ENCODE assay signal across 14 mouse cellular contexts in genomic region chr9:113462888-113463287, GRCm38 (mm10).
A peak's percentile ranks its signal among the peaks of the same experiment; 100 is the strongest.
DNase-seq lines count a peak whose midpoint lies in the region; ATAC-seq and TF ChIP-seq lines count a peak whose summit lies in the region.
"Had no signal": no experiment of that assay in that cellular context is flagged by ENCODE, and none has a peak within 500 bp of the region (broad histone marks: within the 10 kb centered on the region; RNA-seq: fewer than 3 reads in every experiment).

No protein-coding gene starts in this region.

- H3K4me2 ChIP-seq in forebrain, embryonic 11.5 days (ENCODE audit: low read depth, low read length, severe bottlenecking), result 0 out of 2 replicates have a peak overlapping the region, but pooled peaks have one; percentile 15
- H3K4me2 ChIP-seq in limb, embryonic 12.5 days, result no peak overlapping the region
- H3K4me2 ChIP-seq in midbrain, postnatal 0 days (ENCODE audit: low read depth, low read length, poor library complexity, severe bottlenecking), result no peak overlapping the region
- H3K4me2 ChIP-seq in heart, embryonic 12.5 days, result no peak overlapping the region
- no peak overlapping the region for H3K4me2 ChIP-seq in kidney, embryonic 16.5 days (replicated peaks; ENCODE audit: low read depth, low read length)
- H3K4me2 ChIP-seq: liver, embryonic 15.5 days had no signal

- H3K9me3 ChIP-seq in forebrain, embryonic 11.5 days (ENCODE audit: control insufficient read depth, low read length), result no peaks in the 10 kb centered on the region
- no peaks in the 10 kb centered on the region for H3K9me3 ChIP-seq in hindbrain, embryonic 10.5 days
- H3K9me3 ChIP-seq in limb, embryonic 12.5 days, result no peaks in the 10 kb centered on the region
- no peaks in the 10 kb centered on the region for H3K9me3 ChIP-seq in midbrain, postnatal 0 days (ENCODE audit: low read length)
- H3K9me3 ChIP-seq in heart, embryonic 12.5 days (replicated peaks), result no peaks in the 10 kb centered on the region
- H3K9me3 ChIP-seq in kidney, embryonic 16.5 days (ENCODE audit: low read length), result no peaks in the 10 kb centered on the region
- H3K9me3 ChIP-seq: liver, embryonic 15.5 days had no signal

- no peak overlapping the region for H3K4me3 ChIP-seq in forebrain, embryonic 11.5 days (ENCODE audit: low read depth, low read length)
- no peak overlapping the region for H3K4me3 ChIP-seq in hindbrain, embryonic 10.5 days
- H3K4me3 ChIP-seq in limb, embryonic 12.5 days (replicated peaks), result no peak overlapping the region
- no peak overlapping the region for H3K4me3 ChIP-seq in midbrain, postnatal 0 days (ENCODE audit: low read depth, low read length)
- no peak overlapping the region for H3K4me3 ChIP-seq in heart, embryonic 12.5 days
- H3K4me3 ChIP-seq in kidney, embryonic 16.5 days (ENCODE audit: low read length), result no peak overlapping the region
- H3K4me3 ChIP-seq: liver, embryonic 15.5 days had no signal

- peak; percentile 72 for ATAC-seq in forebrain, embryonic 11.5 days (replicated peaks; ENCODE audit: low FRiP score)
- ATAC-seq in limb, embryonic 12.5 days (ENCODE audit: insufficient number of reproducible peaks, insufficient read depth, low FRiP score, low TSS enrichment, low read depth), result no peak
- ATAC-seq in midbrain, postnatal 0 days (ENCODE audit: low FRiP score), result no peak
- ATAC-seq in megakaryocyte, adult 5-6 weeks (ENCODE audit: poor library complexity, severe bottlenecking), result no peak
- no peak for ATAC-seq in heart, embryonic 12.5 days (ENCODE audit: insufficient number of reproducible peaks, low FRiP score)
- ATAC-seq in kidney, embryonic 16.5 days (ENCODE audit: low FRiP score, low TSS enrichment), result no peak

- H3K4me1 ChIP-seq in forebrain, embryonic 11.5 days (replicated peaks; ENCODE audit: control insufficient read depth, insufficient read depth, low read length), result peaks cover 6% of the 10 kb centered on the region; the same call in 1 of the 2 replicates
- H3K4me1 ChIP-seq in hindbrain, embryonic 10.5 days (replicated peaks), result peaks cover 30% of the 10 kb centered on the region
- peaks cover 11% of the 10 kb centered on the region; the same call in 1 of the 2 replicates for H3K4me1 ChIP-seq in limb, embryonic 12.5 days (replicated peaks)
- no peaks in the 10 kb centered on the region for H3K4me1 ChIP-seq in midbrain, postnatal 0 days (ENCODE audit: insufficient read depth, low read length)
- no peaks in the 10 kb centered on the region for H3K4me1 ChIP-seq in heart, embryonic 12.5 days (replicated peaks)
- no peaks in the 10 kb centered on the region for H3K4me1 ChIP-seq in kidney, embryonic 16.5 days (ENCODE audit: insufficient read depth, low read length)
- H3K4me1 ChIP-seq: liver, embryonic 15.5 days had no signal

- no peaks in the 10 kb centered on the region for H3K27me3 ChIP-seq in forebrain, embryonic 11.5 days (ENCODE audit: control insufficient read depth, insufficient read depth, low read length)
- H3K27me3 ChIP-seq in hindbrain, embryonic 10.5 days (ENCODE audit: insufficient read depth, poor library complexity, severe bottlenecking), result no peaks in the 10 kb centered on the region
- no peaks in the 10 kb centered on the region for H3K27me3 ChIP-seq in limb, embryonic 12.5 days
- no peaks in the 10 kb centered on the region for H3K27me3 ChIP-seq in midbrain, postnatal 0 days (ENCODE audit: insufficient read depth, low read length)
- no peaks in the 10 kb centered on the region for H3K27me3 ChIP-seq in heart, embryonic 12.5 days (replicated peaks)
- H3K27me3 ChIP-seq in kidney, embryonic 16.5 days (ENCODE audit: insufficient read depth, low read length), result no peaks in the 10 kb centered on the region
- H3K27me3 ChIP-seq: liver, embryonic 15.5 days had no signal

- no peaks in the 10 kb centered on the region for H3K36me3 ChIP-seq in forebrain, embryonic 11.5 days (ENCODE audit: control insufficient read depth, insufficient read depth, low read length)
- no peaks in the 10 kb centered on the region for H3K36me3 ChIP-seq in hindbrain, embryonic 10.5 days
- H3K36me3 ChIP-seq in limb, embryonic 12.5 days, result no peaks in the 10 kb centered on the region
- H3K36me3 ChIP-seq in midbrain, postnatal 0 days (ENCODE audit: insufficient read depth, low read length), result no peaks in the 10 kb centered on the region
- no peaks in the 10 kb centered on the region for H3K36me3 ChIP-seq in heart, embryonic 12.5 days
- no peaks in the 10 kb centered on the region for H3K36me3 ChIP-seq in kidney, embryonic 16.5 days (ENCODE audit: insufficient read depth, low read length)
- H3K36me3 ChIP-seq: liver, embryonic 15.5 days had no signal

- no peak overlapping the region for H3K9ac ChIP-seq in forebrain, embryonic 11.5 days (ENCODE audit: low read length)
- H3K9ac ChIP-seq in limb, embryonic 12.5 days (replicated peaks), result no peak overlapping the region
- H3K9ac ChIP-seq in midbrain, postnatal 0 days (replicated peaks; ENCODE audit: low read length, poor library complexity, severe bottlenecking), result no peak overlapping the region
- H3K9ac ChIP-seq in heart, embryonic 12.5 days, result no peak overlapping the region
- no peak overlapping the region for H3K9ac ChIP-seq in kidney, embryonic 16.5 days (replicated peaks; ENCODE audit: low read length)
- H3K9ac ChIP-seq: liver, embryonic 15.5 days had no signal

- H3K27ac ChIP-seq in forebrain, embryonic 11.5 days (ENCODE audit: low read depth, low read length), result peak overlapping the region; percentile 57; the same call in 1 of the 2 replicates
- H3K27ac ChIP-seq in hindbrain, embryonic 10.5 days, result peak overlapping the region; percentile 19
- peak overlapping the region; percentile 57; the same call in 1 of the 2 replicates for H3K27ac ChIP-seq in limb, embryonic 12.5 days
- H3K27ac ChIP-seq in midbrain, postnatal 0 days (ENCODE audit: low read depth, low read length), result 0 out of 2 replicates have a peak overlapping the region, but pooled peaks have one; percentile 62
- H3K27ac ChIP-seq in heart, embryonic 12.5 days (ENCODE audit: poor library complexity, severe bottlenecking), result no peak overlapping the region
- no peak overlapping the region for H3K27ac ChIP-seq in kidney, embryonic 16.5 days (ENCODE audit: low read length)
- H3K27ac ChIP-seq: liver, embryonic 15.5 days had no signal

- TF ChIP-seq CTCF in midbrain, postnatal 0 days (IDR thresholded peaks at IDR 0.05), result no peak

- WGBS in forebrain, embryonic 11.5 days, result 17% methylated on average over 2 of the region's 2 CpGs
- 25% methylated on average over 2 of the region's 2 CpGs for WGBS in hindbrain, embryonic 10.5 days
- WGBS in limb, embryonic 12.5 days, result 50% methylated on average over 2 of the region's 2 CpGs
- WGBS in midbrain, postnatal 0 days, result 4% methylated on average over 2 of the region's 2 CpGs
- WGBS in heart, embryonic 12.5 days, result 69% methylated on average over 2 of the region's 2 CpGs
- 41% methylated on average over 2 of the region's 2 CpGs for WGBS in kidney, embryonic 16.5 days

- DNase-seq in forebrain, embryonic 11.5 days (ENCODE audit: low spot score), result no peak
- DNase-seq in hindbrain, embryonic 10.5 days (ENCODE audit: low spot score), result no peak
- no peak for DNase-seq in midbrain, postnatal 0 days (ENCODE audit: low spot score)
- no peak for DNase-seq in urinary bladder, postnatal 14 days (ENCODE audit: low spot score)
- DNase-seq: B cell, adult 2 months; cerebellum, adult 2 months; heart, adult 18-20 months; right cerebral cortex, postnatal 25 days; thymus, postnatal 4 days had no signal

Comparison
In these comparisons a context has a peak if more than half of its experiments do, and no peak if none do; other contexts are left out.
1. H3K27ac ChIP-seq: peak in forebrain, embryonic 11.5 days (single experiment), hindbrain, embryonic 10.5 days (single experiment), limb, embryonic 12.5 days (single experiment) and midbrain, postnatal 0 days (single experiment); none in heart, embryonic 12.5 days (single experiment) and kidney, embryonic 16.5 days (single experiment).